ENCODE assay signal across 27 mouse cellular contexts in genomic region chr5:112313222-112313885, GRCm38 (mm10). TPM values are rescaled to one million over a fixed set of nuclear protein-coding genes. Genes with fewer than 3 reads are reported as not detected.
DNase-seq lines count a peak whose midpoint lies in the region; ATAC-seq and TF ChIP-seq lines count a peak whose summit lies in the region.
"Had no signal": no experiment of that assay in that cellular context is flagged by ENCODE, and none has a peak within 500 bp of the region (broad histone marks: within the 10 kb centered on the region; RNA-seq: fewer than 3 reads in every experiment).

No protein-coding gene starts in this region.

- no peak overlapping the region for H3K4me2 ChIP-seq in forebrain, embryonic 11.5 days (ENCODE audit: low read depth, low read length, severe bottlenecking)
- H3K4me2 ChIP-seq in forebrain, embryonic 16.5 days (ENCODE audit: low read length), result no peak overlapping the region
- no peak overlapping the region for H3K4me2 ChIP-seq in midbrain, postnatal 0 days (ENCODE audit: low read depth, low read length, poor library complexity, severe bottlenecking)
- H3K4me2 ChIP-seq in lung, postnatal 0 days (replicated peaks; ENCODE audit: low read depth, low read length), result no peak overlapping the region
- H3K4me2 ChIP-seq: intestine, embryonic 15.5 days; kidney, embryonic 15.5 days; limb, embryonic 15.5 days; liver, embryonic 15.5 days had no signal

- ATAC-seq in forebrain, embryonic 11.5 days (replicated peaks; ENCODE audit: low FRiP score), result no peak
- peak; percentile 43; the same call in 1 of the 2 replicates for ATAC-seq in forebrain, embryonic 16.5 days
- peak; percentile 59; the same call in 1 of the 2 replicates for ATAC-seq in midbrain, postnatal 0 days (ENCODE audit: low FRiP score)
- ATAC-seq in lung, postnatal 0 days, result no peak
- ATAC-seq: intestine, embryonic 15.5 days; Patski had no signal

- H3K27ac ChIP-seq in forebrain, embryonic 10.5 days, result peak overlapping the region; percentile 35; the same call in 1 of the 2 replicates
- no peak overlapping the region for H3K27ac ChIP-seq in forebrain, embryonic 11.5 days (ENCODE audit: low read depth, low read length)
- H3K27ac ChIP-seq in layer of hippocampus, adult 2 months, result peak overlapping the region; percentile 71
- no peak overlapping the region for H3K27ac ChIP-seq in forebrain, embryonic 16.5 days (ENCODE audit: low read length)
- peak overlapping the region; percentile 63 for H3K27ac ChIP-seq in midbrain, postnatal 0 days (ENCODE audit: low read depth, low read length)
- no peak overlapping the region for H3K27ac ChIP-seq in lung, postnatal 0 days (ENCODE audit: low read length)
- H3K27ac ChIP-seq: intestine, embryonic 15.5 days; kidney, embryonic 15.5 days; limb, embryonic 15.5 days; liver, embryonic 15.5 days had no signal

- H3K9me3 ChIP-seq in forebrain, embryonic 10.5 days, result no peaks in the 10 kb centered on the region
- H3K9me3 ChIP-seq in forebrain, embryonic 11.5 days (ENCODE audit: control insufficient read depth, low read length), result no peaks in the 10 kb centered on the region
- H3K9me3 ChIP-seq in forebrain, embryonic 16.5 days (ENCODE audit: control insufficient read depth, low read length), result no peaks in the 10 kb centered on the region
- no peaks in the 10 kb centered on the region for H3K9me3 ChIP-seq in midbrain, postnatal 0 days (ENCODE audit: low read length)
- H3K9me3 ChIP-seq in lung, postnatal 0 days (ENCODE audit: low read length), result no peaks in the 10 kb centered on the region
- H3K9me3 ChIP-seq: intestine, embryonic 15.5 days; kidney, embryonic 15.5 days; limb, embryonic 15.5 days; liver, embryonic 15.5 days had no signal

- TF ChIP-seq CTCF in layer of hippocampus, adult 2 months (conservative IDR thresholded peaks at IDR 0.05), result no peak
- TF ChIP-seq CTCF in midbrain, postnatal 0 days (IDR thresholded peaks at IDR 0.05), result no peak
- TF ChIP-seq CTCF in lung, postnatal 0 days (IDR thresholded peaks at IDR 0.05), result no peak

- peaks cover 77% of the 10 kb centered on the region for H3K36me3 ChIP-seq in forebrain, embryonic 10.5 days (replicated peaks)
- no peaks in the 10 kb centered on the region; the same call in 1 of the 2 replicates for H3K36me3 ChIP-seq in forebrain, embryonic 11.5 days (ENCODE audit: control insufficient read depth, insufficient read depth, low read length)
- 0 out of 2 replicates have a peak, but pooled peaks cover under 1% of the 10 kb centered on the region for H3K36me3 ChIP-seq in forebrain, embryonic 16.5 days (ENCODE audit: control insufficient read depth, insufficient read depth)
- peaks cover 49% of the 10 kb centered on the region for H3K36me3 ChIP-seq in midbrain, postnatal 0 days (ENCODE audit: insufficient read depth, low read length)
- peaks cover 34% of the 10 kb centered on the region; the same call in 1 of the 2 replicates for H3K36me3 ChIP-seq in lung, postnatal 0 days (ENCODE audit: insufficient read depth, low read length)

- no peak overlapping the region for H3K9ac ChIP-seq in forebrain, embryonic 11.5 days (ENCODE audit: low read length)
- no peak overlapping the region for H3K9ac ChIP-seq in forebrain, embryonic 16.5 days (replicated peaks; ENCODE audit: low read depth, low read length)
- H3K9ac ChIP-seq in midbrain, postnatal 0 days (replicated peaks; ENCODE audit: low read length, poor library complexity, severe bottlenecking), result 0 out of 2 replicates have a peak overlapping the region, but pooled peaks have one; percentile 24
- H3K9ac ChIP-seq in lung, postnatal 0 days (replicated peaks; ENCODE audit: low read depth), result no peak overlapping the region
- H3K9ac ChIP-seq: intestine, embryonic 15.5 days; kidney, embryonic 15.5 days; limb, embryonic 15.5 days; liver, embryonic 15.5 days had no signal

- no peaks in the 10 kb centered on the region for H3K27me3 ChIP-seq in forebrain, embryonic 10.5 days (ENCODE audit: poor library complexity, severe bottlenecking)
- no peaks in the 10 kb centered on the region for H3K27me3 ChIP-seq in forebrain, embryonic 11.5 days (ENCODE audit: control insufficient read depth, insufficient read depth, low read length)
- no peaks in the 10 kb centered on the region for H3K27me3 ChIP-seq in forebrain, embryonic 16.5 days (replicated peaks; ENCODE audit: control insufficient read depth, insufficient read depth, low read length)
- no peaks in the 10 kb centered on the region for H3K27me3 ChIP-seq in midbrain, postnatal 0 days (ENCODE audit: insufficient read depth, low read length)
- H3K27me3 ChIP-seq in lung, postnatal 0 days (replicated peaks; ENCODE audit: insufficient read depth, low read length), result no peaks in the 10 kb centered on the region
- H3K27me3 ChIP-seq: intestine, embryonic 15.5 days; kidney, embryonic 15.5 days; limb, embryonic 15.5 days; liver, embryonic 15.5 days; Patski had no signal

- TF ChIP-seq EP300 in lung, postnatal 0 days (IDR thresholded peaks at IDR 0.05), result no peak

- 69% methylated on average over 11 of the region's 11 CpGs for WGBS in forebrain, embryonic 10.5 days
- 58% methylated on average over 11 of the region's 11 CpGs for WGBS in forebrain, embryonic 11.5 days
- 55% methylated on average over 11 of the region's 11 CpGs for WGBS in forebrain, embryonic 16.5 days
- WGBS in midbrain, postnatal 0 days, result 44% methylated on average over 11 of the region's 11 CpGs
- WGBS in lung, postnatal 0 days, result 72% methylated on average over 11 of the region's 11 CpGs

- H3K4me1 ChIP-seq in forebrain, embryonic 10.5 days, result peaks cover 9% of the 10 kb centered on the region
- no peaks in the 10 kb centered on the region; the same call in 1 of the 2 replicates for H3K4me1 ChIP-seq in forebrain, embryonic 11.5 days (replicated peaks; ENCODE audit: control insufficient read depth, insufficient read depth, low read length)
- H3K4me1 ChIP-seq in forebrain, embryonic 16.5 days (replicated peaks; ENCODE audit: control insufficient read depth, insufficient read depth, low read length), result no peaks in the 10 kb centered on the region
- no peaks in the 10 kb centered on the region for H3K4me1 ChIP-seq in midbrain, postnatal 0 days (ENCODE audit: insufficient read depth, low read length)
- no peaks in the 10 kb centered on the region for H3K4me1 ChIP-seq in lung, postnatal 0 days (ENCODE audit: insufficient read depth, low read depth, low read length)
- H3K4me1 ChIP-seq: intestine, embryonic 15.5 days; limb, embryonic 15.5 days had no signal

- H3K4me3 ChIP-seq in forebrain, embryonic 10.5 days, result no peak overlapping the region
- no peak overlapping the region for H3K4me3 ChIP-seq in forebrain, embryonic 11.5 days (ENCODE audit: low read depth, low read length)
- H3K4me3 ChIP-seq in layer of hippocampus, adult 2 months, result no peak overlapping the region
- H3K4me3 ChIP-seq in forebrain, embryonic 16.5 days (replicated peaks; ENCODE audit: low read length), result no peak overlapping the region
- no peak overlapping the region for H3K4me3 ChIP-seq in midbrain, postnatal 0 days (ENCODE audit: low read depth, low read length)
- no peak overlapping the region for H3K4me3 ChIP-seq in lung, postnatal 0 days (ENCODE audit: low read depth, low read length)
- H3K4me3 ChIP-seq: intestine, embryonic 15.5 days; kidney, embryonic 15.5 days; limb, embryonic 15.5 days; liver, embryonic 15.5 days; myocyte had no signal

- no peak for DNase-seq in forebrain, embryonic 10.5 days (ENCODE audit: extremely low spot score, low spot score)
- no peak for DNase-seq in forebrain, embryonic 11.5 days (ENCODE audit: low spot score)
- no peak for DNase-seq in layer of hippocampus, adult 2 months (ENCODE audit: low spot score in 2 of 2)
- DNase-seq in layer of hippocampus, adult 18-20 months (ENCODE audit: low spot score in 2 of 2), result no peak
- DNase-seq in midbrain, postnatal 0 days (ENCODE audit: low spot score), result peak; percentile 65
- DNase-seq in kidney, adult 18-20 months, result no peak
- DNase-seq in lung, postnatal 0 days (ENCODE audit: low spot score), result no peak
- DNase-seq: adrenal gland, postnatal 14 days; cerebellum, adult 11-12 months; cerebellum, postnatal 25 days; embryo, embryonic 11 days; heart, postnatal 36 days; layer of hippocampus, postnatal 36 days; lung, postnatal 10 days had no signal

RNA-seq across cellular contexts. Expression of gene Tfip11, which starts 12.8 kb away (rescaled TPM):
- polyA plus RNA-seq in forebrain, embryonic 10.5 days (2016; fragmentation: Nextera tagmentation; extraction: Ambion mirVana), result 41.7 and 42.0 TPM in 2 replicates
- 32.5 and 33.7 TPM in 2 replicates for polyA plus RNA-seq in forebrain, embryonic 11.5 days (2014; fragmentation: Nextera tagmentation; extraction: Ambion mirVana)
- 10 to 100 TPM; 40.6 to 40.8 TPM for total RNA-seq in layer of hippocampus, adult 2 months (2021)
- total RNA-seq in layer of hippocampus, adult 18-20 months (2021), result 10 to 100 TPM; 38.8 to 42.0 TPM
- 34.7 and 36.7 TPM in 2 replicates for polyA plus RNA-seq in forebrain, embryonic 16.5 days (2015; fragmentation: Nextera tagmentation; extraction: Ambion mirVana)
- 19.8 and 20.8 TPM in 2 replicates for total RNA-seq in midbrain, postnatal 0 days (2014; rRNA removed)
- polyA plus RNA-seq in midbrain, postnatal 0 days (2015; fragmentation: Nextera tagmentation; extraction: Ambion mirVana), result 27.4 and 29.0 TPM in 2 replicates
- 16.0 and 16.7 TPM in 2 replicates for polyA plus RNA-seq in lung, postnatal 0 days (2015; fragmentation: Nextera tagmentation; extraction: Ambion mirVana)

RNA-seq across cellular contexts. Expression of gene Srrd, which starts 29.5 kb away (rescaled TPM):
- 47.2 and 48.9 TPM in 2 replicates for polyA plus RNA-seq in forebrain, embryonic 10.5 days (2016; fragmentation: Nextera tagmentation; extraction: Ambion mirVana)
- 46.1 and 52.2 TPM in 2 replicates for polyA plus RNA-seq in forebrain, embryonic 11.5 days (2014; fragmentation: Nextera tagmentation; extraction: Ambion mirVana)
- 10 to 100 TPM; 21.4 to 30.4 TPM for total RNA-seq in layer of hippocampus, adult 2 months (2021)
- total RNA-seq in layer of hippocampus, adult 18-20 months (2021), result 10 to 100 TPM; 19.0 to 22.6 TPM
- 52.6 and 62.5 TPM in 2 replicates for polyA plus RNA-seq in forebrain, embryonic 16.5 days (2015; fragmentation: Nextera tagmentation; extraction: Ambion mirVana)
- total RNA-seq in midbrain, postnatal 0 days (2014; rRNA removed), result 60.5 and 69.6 TPM in 2 replicates
- polyA plus RNA-seq in midbrain, postnatal 0 days (2015; fragmentation: Nextera tagmentation; extraction: Ambion mirVana), result 49.0 and 59.3 TPM in 2 replicates
- 21.3 and 21.9 TPM in 2 replicates for polyA plus RNA-seq in lung, postnatal 0 days (2015; fragmentation: Nextera tagmentation; extraction: Ambion mirVana)

RNA-seq across cellular contexts. Expression of gene Hps4, which starts 29.5 kb away (rescaled TPM):
- 32.7 and 33.6 TPM in 2 replicates for polyA plus RNA-seq in forebrain, embryonic 10.5 days (2016; fragmentation: Nextera tagmentation; extraction: Ambion mirVana)
- polyA plus RNA-seq in forebrain, embryonic 11.5 days (2014; fragmentation: Nextera tagmentation; extraction: Ambion mirVana), result 32.9 and 35.4 TPM in 2 replicates
- total RNA-seq in layer of hippocampus, adult 2 months (2021), result 10 to 100 TPM; 30.3 to 37.5 TPM
- 10 to 100 TPM; 29.4 to 30.7 TPM for total RNA-seq in layer of hippocampus, adult 18-20 months (2021)
- 30.1 and 37.6 TPM in 2 replicates for polyA plus RNA-seq in forebrain, embryonic 16.5 days (2015; fragmentation: Nextera tagmentation; extraction: Ambion mirVana)
- total RNA-seq in midbrain, postnatal 0 days (2014; rRNA removed), result 34.9 and 41.1 TPM in 2 replicates
- polyA plus RNA-seq in midbrain, postnatal 0 days (2015; fragmentation: Nextera tagmentation; extraction: Ambion mirVana), result 36.1 and 36.4 TPM in 2 replicates
- 19.7 and 22.1 TPM in 2 replicates for polyA plus RNA-seq in lung, postnatal 0 days (2015; fragmentation: Nextera tagmentation; extraction: Ambion mirVana)

RNA-seq across cellular contexts. Expression of gene Tpst2, which starts 36.9 kb away (rescaled TPM):
- polyA plus RNA-seq in forebrain, embryonic 10.5 days (2016; fragmentation: Nextera tagmentation; extraction: Ambion mirVana), result 36.7 and 37.7 TPM in 2 replicates
- 30.9 and 34.3 TPM in 2 replicates for polyA plus RNA-seq in forebrain, embryonic 11.5 days (2014; fragmentation: Nextera tagmentation; extraction: Ambion mirVana)
- total RNA-seq in layer of hippocampus, adult 2 months (2021), result 10 to 100 TPM; 45.3 to 45.4 TPM
- total RNA-seq in layer of hippocampus, adult 18-20 months (2021), result 10 to 100 TPM; 37.0 to 40.5 TPM
- 27.9 and 30.2 TPM in 2 replicates for polyA plus RNA-seq in forebrain, embryonic 16.5 days (2015; fragmentation: Nextera tagmentation; extraction: Ambion mirVana)
- 37.3 and 41.1 TPM in 2 replicates for total RNA-seq in midbrain, postnatal 0 days (2014; rRNA removed)
- 37.1 and 37.8 TPM in 2 replicates for polyA plus RNA-seq in midbrain, postnatal 0 days (2015; fragmentation: Nextera tagmentation; extraction: Ambion mirVana)
- 96.8 and 106 TPM in 2 replicates for polyA plus RNA-seq in lung, postnatal 0 days (2015; fragmentation: Nextera tagmentation; extraction: Ambion mirVana)

RNA-seq across cellular contexts. Expression of gene Gm6583, which starts 42.5 kb away (rescaled TPM):
- polyA plus RNA-seq in forebrain, embryonic 10.5 days (2016; fragmentation: Nextera tagmentation; extraction: Ambion mirVana), result 0.19 and 0.31 TPM in 2 replicates
- 0.29 TPM in 1 of 2 replicates, not detected in the other for polyA plus RNA-seq in forebrain, embryonic 11.5 days (2014; fragmentation: Nextera tagmentation; extraction: Ambion mirVana)
- total RNA-seq in layer of hippocampus, adult 2 months (2021), result not detected
- total RNA-seq in layer of hippocampus, adult 18-20 months (2021), result not detected
- 0.09 and 0.17 TPM in 2 replicates for polyA plus RNA-seq in forebrain, embryonic 16.5 days (2015; fragmentation: Nextera tagmentation; extraction: Ambion mirVana)
- total RNA-seq in midbrain, postnatal 0 days (2014; rRNA removed), result not detected in 2 replicates
- 0.12 TPM in 1 of 2 replicates, not detected in the other for polyA plus RNA-seq in midbrain, postnatal 0 days (2015; fragmentation: Nextera tagmentation; extraction: Ambion mirVana)
- 0.25 and 0.31 TPM in 2 replicates for polyA plus RNA-seq in lung, postnatal 0 days (2015; fragmentation: Nextera tagmentation; extraction: Ambion mirVana)
- total RNA-seq: adrenal gland, postnatal 14 days; gastrocnemius, adult 8-10 months; granulocyte monocyte progenitor cell, adult 5-6 weeks; layer of hippocampus, postnatal 36 days; left cerebral cortex, postnatal 36 days had no signal
- polyA plus RNA-seq: heart, embryonic 14.5 days; large intestine, adult 2 months; small intestine, adult 2 months had no signal

Comparison
In these comparisons a context has a peak if more than half of its experiments do, and no peak if none do; other contexts are left out.
1. H3K27ac ChIP-seq: peak in forebrain, embryonic 10.5 days (single experiment), layer of hippocampus, adult 2 months (single experiment) and midbrain, postnatal 0 days (single experiment); none in forebrain, embryonic 11.5 days (single experiment), forebrain, embryonic 16.5 days (single experiment) and lung, postnatal 0 days (single experiment).
2. ATAC-seq: peak in forebrain, embryonic 16.5 days (single experiment) and midbrain, postnatal 0 days (single experiment); none in forebrain, embryonic 11.5 days (single experiment) and lung, postnatal 0 days (single experiment).